Comparison of ENCODE assay signal across 11 mouse cellular contexts in genomic region chr13:109671589-109672347, GRCm38 (mm10).
DNase-seq lines count a peak whose midpoint lies in the region; ATAC-seq lines count a peak whose summit lies in the region.
"Had no signal": no experiment of that assay in that cellular context is flagged by ENCODE, and none has a peak within 500 bp of the region (broad histone marks: within the 10 kb centered on the region; RNA-seq: fewer than 3 reads in every experiment).

No protein-coding gene starts in this region.

- H3K36me3 ChIP-seq in kidney, embryonic 14.5 days (ENCODE audit: control insufficient read depth, insufficient read depth, low read length), result no peaks in the 10 kb centered on the region
- no peaks in the 10 kb centered on the region for H3K36me3 ChIP-seq in limb, embryonic 12.5 days
- no peaks in the 10 kb centered on the region for H3K36me3 ChIP-seq in midbrain, embryonic 10.5 days
- H3K36me3 ChIP-seq in intestine, embryonic 15.5 days, result no peaks in the 10 kb centered on the region
- H3K36me3 ChIP-seq: embryonic facial prominence, embryonic 13.5 days had no signal

- DNase-seq in kidney, postnatal 36 days, result no peak
- DNase-seq in cerebellum, adult 11 months, result peak; percentile 13
- DNase-seq in frontal cortex, postnatal 14 days (ENCODE audit: low spot score in 2 of 2), result peak; percentile 17 to 21
- no peak for DNase-seq in midbrain, embryonic 10.5 days (ENCODE audit: low spot score)
- no peak for DNase-seq in T-cell, adult 2 months (ENCODE audit: low spot score)

- no peak overlapping the region for H3K4me2 ChIP-seq in kidney, embryonic 14.5 days (replicated peaks; ENCODE audit: low read depth, low read length)
- H3K4me2 ChIP-seq in limb, embryonic 12.5 days, result no peak overlapping the region
- no peak overlapping the region for H3K4me2 ChIP-seq in intestine, embryonic 15.5 days (replicated peaks)
- H3K4me2 ChIP-seq: embryonic facial prominence, embryonic 13.5 days had no signal

- no peak overlapping the region for H3K9ac ChIP-seq in kidney, embryonic 14.5 days (ENCODE audit: low read depth, low read length)
- H3K9ac ChIP-seq in limb, embryonic 12.5 days (replicated peaks), result no peak overlapping the region
- no peak overlapping the region for H3K9ac ChIP-seq in intestine, embryonic 15.5 days
- H3K9ac ChIP-seq: embryonic facial prominence, embryonic 13.5 days had no signal

- H3K27ac ChIP-seq in kidney, embryonic 14.5 days (ENCODE audit: low read depth, low read length), result no peak overlapping the region; the same call in 1 of the 2 replicates
- 0 out of 2 replicates have a peak overlapping the region, but pooled peaks have one; percentile 35 for H3K27ac ChIP-seq in limb, embryonic 12.5 days
- no peak overlapping the region for H3K27ac ChIP-seq in midbrain, embryonic 10.5 days (replicated peaks)
- H3K27ac ChIP-seq in intestine, embryonic 15.5 days, result no peak overlapping the region
- H3K27ac ChIP-seq: embryonic facial prominence, embryonic 13.5 days; macrophage had no signal

- WGBS in kidney, embryonic 14.5 days, result 23% methylated on average over 8 of the region's 8 CpGs
- WGBS in limb, embryonic 12.5 days, result 33% methylated on average over 8 of the region's 8 CpGs
- WGBS in midbrain, embryonic 10.5 days, result 75% methylated on average over 8 of the region's 8 CpGs
- 63% methylated on average over 8 of the region's 8 CpGs for WGBS in intestine, embryonic 15.5 days

- ATAC-seq in kidney, embryonic 14.5 days (ENCODE audit: low FRiP score, low TSS enrichment), result peak; percentile 73; the same call in 1 of the 2 replicates
- no peak for ATAC-seq in limb, embryonic 12.5 days (ENCODE audit: insufficient number of reproducible peaks, insufficient read depth, low FRiP score, low TSS enrichment, low read depth)
- no peak for ATAC-seq in intestine, embryonic 15.5 days
- ATAC-seq: intestine, postnatal 0 days had no signal

- H3K9me3 ChIP-seq in kidney, embryonic 14.5 days (ENCODE audit: control insufficient read depth, low read length), result no peaks in the 10 kb centered on the region
- no peaks in the 10 kb centered on the region for H3K9me3 ChIP-seq in limb, embryonic 12.5 days
- H3K9me3 ChIP-seq in midbrain, embryonic 10.5 days (replicated peaks), result no peaks in the 10 kb centered on the region
- H3K9me3 ChIP-seq in intestine, embryonic 15.5 days, result no peaks in the 10 kb centered on the region
- H3K9me3 ChIP-seq: embryonic facial prominence, embryonic 13.5 days had no signal

- H3K27me3 ChIP-seq in kidney, embryonic 14.5 days (ENCODE audit: control insufficient read depth, insufficient read depth, low read length), result no peaks in the 10 kb centered on the region
- no peaks in the 10 kb centered on the region for H3K27me3 ChIP-seq in limb, embryonic 12.5 days
- no peaks in the 10 kb centered on the region for H3K27me3 ChIP-seq in midbrain, embryonic 10.5 days (ENCODE audit: low read depth, poor library complexity, severe bottlenecking)
- no peaks in the 10 kb centered on the region for H3K27me3 ChIP-seq in intestine, embryonic 15.5 days (replicated peaks)
- H3K27me3 ChIP-seq: embryonic facial prominence, embryonic 13.5 days had no signal

- H3K4me3 ChIP-seq in kidney, embryonic 14.5 days (ENCODE audit: low read length), result no peak overlapping the region
- no peak overlapping the region for H3K4me3 ChIP-seq in limb, embryonic 12.5 days (replicated peaks)
- H3K4me3 ChIP-seq in midbrain, embryonic 10.5 days, result no peak overlapping the region
- H3K4me3 ChIP-seq in intestine, embryonic 15.5 days (replicated peaks), result no peak overlapping the region
- H3K4me3 ChIP-seq: embryonic facial prominence, embryonic 13.5 days had no signal

- H3K4me1 ChIP-seq in kidney, embryonic 14.5 days (ENCODE audit: control insufficient read depth, insufficient read depth, low read length), result 0 out of 2 replicates have a peak, but pooled peaks cover 3% of the 10 kb centered on the region
- peaks cover 17% of the 10 kb centered on the region for H3K4me1 ChIP-seq in limb, embryonic 12.5 days (replicated peaks)
- H3K4me1 ChIP-seq in midbrain, embryonic 10.5 days, result no peaks in the 10 kb centered on the region; the same call in 1 of the 2 replicates
- H3K4me1 ChIP-seq in intestine, embryonic 15.5 days (replicated peaks), result no peaks in the 10 kb centered on the region
- H3K4me1 ChIP-seq: embryonic facial prominence, embryonic 13.5 days had no signal

Comparison
In these comparisons a context has a peak if more than half of its experiments do, and no peak if none do; other contexts are left out.
1. DNase-seq: peak in cerebellum, adult 11 months (single experiment) and frontal cortex, postnatal 14 days (2 of 2); none in kidney, postnatal 36 days (0 of 2), midbrain, embryonic 10.5 days (single experiment) and T-cell, adult 2 months (single experiment).